Mouse (Mus musculus) cortical plate, adult 2 months (tissue): ENCODE measurements at regions not wholly inside any gene's neighbourhood (a gene's known extent, or its start where the extent isn't known, plus 50 kb on each side); places are given as distances from the start of the nearest gene placed in this dataset.

Experiments used
- CTCF ChIP-seq: fragments of 200-500 bp; IDR thresholded peaks from 2 replicates; pipeline ENCODE4 v1.5.1; 2011; ENCODE audit warnings: mild to moderate bottlenecking, control low read depth, low read length; ENCODE audit not compliant: insufficient read depth; ENCODE audit errors: extremely low read depth
- POLR2A ChIP-seq: fragments of 200-500 bp; IDR thresholded peaks from 2 replicates; pipeline ENCODE4 v1.6.1; 2011; ENCODE audit warnings: mild to moderate bottlenecking, low read length, control low read depth; ENCODE audit not compliant: insufficient read depth; ENCODE audit errors: extremely low read depth

GRCm38 (mm10) chr1:71946911-71947310, 265.2 kb downstream of the Mreg start:
- TF ChIP-seq CTCF (no peak), POLR2A (no peak)
